Mouse (Mus musculus): Measurements from ENCODE around the gene Ctxn1. TPM values are rescaled to one million over a fixed set of nuclear protein-coding genes. Genes with fewer than 3 reads are reported as not detected.
A peak's percentile ranks its signal among the peaks of the same experiment; 100 is the strongest.
"Not testable (repeated sequence)": the region's sequence is repeated elsewhere in the genome, so short reads cannot be mapped to it uniquely, and the experiment has no call there.

Ctxn1 gene
- polyA plus RNA-seq, 1 experiment from 2014 or later, result 83.6 TPM

- Histone ChIP-seq H3K4me1 (peaks cover 16% of the 10 kb centered on the region), H3K36me3 (peaks cover 55% of the 10 kb centered on the region), H3K4me3 (replicated peaks) (no peak overlapping the region), H3K27me3 (replicated peaks) (no peaks in the 10 kb centered on the region), H3K9ac (no peak overlapping the region), H3K9me3 (no peaks in the 10 kb centered on the region), H3K27ac (no peak overlapping the region; the same call in 1 of the 2 replicates), H3K4me2 (no peak overlapping the region)
- no peak for ATAC-seq (ENCODE audit: insufficient read depth, low FRiP score, low read depth)
- WGBS, result 77% methylated on average over 4 of the region's 4 CpGs
Measured at GRCm38 (mm10) chr8:4259805-4260170, 714 bp upstream of the Ctxn1 start.

DNA sequence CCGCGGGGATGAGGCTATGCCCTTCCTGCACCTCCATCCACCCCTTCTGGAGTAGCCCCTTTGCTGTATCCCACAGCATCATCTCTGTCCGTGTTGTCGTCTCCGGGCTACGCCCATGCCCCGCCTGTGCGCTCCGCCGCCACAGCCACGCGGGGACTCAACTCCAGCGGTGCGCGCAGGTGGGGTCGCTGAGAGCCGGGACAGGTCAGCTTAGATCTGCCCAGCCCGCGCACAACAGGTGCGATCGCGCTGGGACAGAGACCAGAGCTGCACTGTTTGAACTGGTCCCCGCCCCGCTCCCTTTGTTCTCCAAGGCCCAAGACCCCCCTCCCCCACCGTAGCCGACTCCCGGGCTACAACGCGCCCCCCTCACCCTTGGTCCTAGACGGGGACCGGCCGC lies 396 bp downstream of the Ctxn1 start:
- Histone ChIP-seq H3K4me1 (peaks cover 21% of the 10 kb centered on the region), H3K4me3 (replicated peaks) (peak overlapping the region; percentile 72), H3K27ac (peak overlapping the region; percentile 79), H3K4me2 (peak overlapping the region; percentile 85), H3K9ac (peak overlapping the region; percentile 67), H3K36me3 (peaks cover 51% of the 10 kb centered on the region), H3K27me3 (replicated peaks) (no peaks in the 10 kb centered on the region), H3K9me3 (no peaks in the 10 kb centered on the region)
- peak; percentile 56 for ATAC-seq (ENCODE audit: insufficient read depth, low FRiP score, low read depth)
- WGBS, result under 1% methylated on average over 31 of the region's 32 CpGs

GRCm38 (mm10) chr8:4258233-4258632 lies 841 bp downstream of the Ctxn1 start:
- Histone ChIP-seq H3K36me3 (peaks cover 48% of the 10 kb centered on the region), H3K27me3 (replicated peaks) (no peaks in the 10 kb centered on the region), H3K4me1 (peaks cover 21% of the 10 kb centered on the region), H3K9ac (peak overlapping the region; percentile 67), H3K4me2 (peak overlapping the region; percentile 85), H3K4me3 (replicated peaks) (peak overlapping the region; percentile 72), H3K27ac (peak overlapping the region; percentile 79), H3K9me3 (no peaks in the 10 kb centered on the region)
- peak; percentile 51 for ATAC-seq (ENCODE audit: insufficient read depth, low FRiP score, low read depth)
- WGBS, result 3% methylated on average over 35 of the region's 35 CpGs

- Histone ChIP-seq H3K36me3 (peaks cover 44% of the 10 kb centered on the region), H3K4me1 (peaks cover 25% of the 10 kb centered on the region), H3K4me2 (peak overlapping the region; percentile 85), H3K27ac (peak overlapping the region; percentile 52), H3K9ac (no peak overlapping the region), H3K4me3 (replicated peaks) (0 out of 2 replicates have a peak overlapping the region, but pooled peaks have one; percentile 72), H3K27me3 (replicated peaks) (no peaks in the 10 kb centered on the region), H3K9me3 (no peaks in the 10 kb centered on the region)
- no peak for ATAC-seq (ENCODE audit: insufficient read depth, low FRiP score, low read depth)
- WGBS, result 78% methylated on average over 4 of the region's 4 CpGs
Measured at GRCm38 (mm10) chr8:4257350-4257749, 1.7 kb downstream of the Ctxn1 start.

GRCm38 (mm10) chr8:4256911-4257310 lies 2.2 kb downstream of the Ctxn1 start:
- Histone ChIP-seq H3K4me3 (replicated peaks) (no peak overlapping the region), H3K27me3 (replicated peaks) (no peaks in the 10 kb centered on the region), H3K9ac (no peak overlapping the region), H3K4me2 (no peak overlapping the region), H3K9me3 (no peaks in the 10 kb centered on the region), H3K36me3 (peaks cover 42% of the 10 kb centered on the region), H3K27ac (peak overlapping the region; percentile 60), H3K4me1 (peaks cover 27% of the 10 kb centered on the region)
- no peak for ATAC-seq (ENCODE audit: insufficient read depth, low FRiP score, low read depth)
- 44% methylated on average over 4 of the region's 4 CpGs for WGBS

- Histone ChIP-seq H3K4me1 (peaks cover 30% of the 10 kb centered on the region), H3K36me3 (peaks cover 29% of the 10 kb centered on the region)
- not testable (repeated sequence) for H3K4me3 ChIP-seq (replicated peaks); H3K27ac ChIP-seq; H3K4me2 ChIP-seq; H3K9me3 ChIP-seq; H3K9ac ChIP-seq; ATAC-seq (ENCODE audit: insufficient read depth, low FRiP score, low read depth); H3K27me3 ChIP-seq (replicated peaks)
- WGBS, result 83% methylated on average over 7 of the region's 7 CpGs
Measured at GRCm38 (mm10) chr8:4255471-4255870, 3.6 kb downstream of the Ctxn1 start.

- Histone ChIP-seq H3K4me1 (peaks cover 36% of the 10 kb centered on the region), H3K27me3 (replicated peaks) (no peaks in the 10 kb centered on the region), H3K4me2 (peak overlapping the region; percentile 68), H3K36me3 (peaks cover 27% of the 10 kb centered on the region), H3K27ac (peak overlapping the region; percentile 58; the same call in 1 of the 2 replicates), H3K9ac (peak overlapping the region; percentile 13; the same call in 1 of the 2 replicates), H3K4me3 (replicated peaks) (peak overlapping the region; percentile 92; the same call in 1 of the 2 replicates), H3K9me3 (no peaks in the 10 kb centered on the region)
- WGBS, result 56% methylated on average over 6 of the region's 6 CpGs
- ATAC-seq (ENCODE audit: insufficient read depth, low FRiP score, low read depth), result no peak
Measured at GRCm38 (mm10) chr8:4254001-4254400, 5.1 kb downstream of the Ctxn1 start.

DNA sequence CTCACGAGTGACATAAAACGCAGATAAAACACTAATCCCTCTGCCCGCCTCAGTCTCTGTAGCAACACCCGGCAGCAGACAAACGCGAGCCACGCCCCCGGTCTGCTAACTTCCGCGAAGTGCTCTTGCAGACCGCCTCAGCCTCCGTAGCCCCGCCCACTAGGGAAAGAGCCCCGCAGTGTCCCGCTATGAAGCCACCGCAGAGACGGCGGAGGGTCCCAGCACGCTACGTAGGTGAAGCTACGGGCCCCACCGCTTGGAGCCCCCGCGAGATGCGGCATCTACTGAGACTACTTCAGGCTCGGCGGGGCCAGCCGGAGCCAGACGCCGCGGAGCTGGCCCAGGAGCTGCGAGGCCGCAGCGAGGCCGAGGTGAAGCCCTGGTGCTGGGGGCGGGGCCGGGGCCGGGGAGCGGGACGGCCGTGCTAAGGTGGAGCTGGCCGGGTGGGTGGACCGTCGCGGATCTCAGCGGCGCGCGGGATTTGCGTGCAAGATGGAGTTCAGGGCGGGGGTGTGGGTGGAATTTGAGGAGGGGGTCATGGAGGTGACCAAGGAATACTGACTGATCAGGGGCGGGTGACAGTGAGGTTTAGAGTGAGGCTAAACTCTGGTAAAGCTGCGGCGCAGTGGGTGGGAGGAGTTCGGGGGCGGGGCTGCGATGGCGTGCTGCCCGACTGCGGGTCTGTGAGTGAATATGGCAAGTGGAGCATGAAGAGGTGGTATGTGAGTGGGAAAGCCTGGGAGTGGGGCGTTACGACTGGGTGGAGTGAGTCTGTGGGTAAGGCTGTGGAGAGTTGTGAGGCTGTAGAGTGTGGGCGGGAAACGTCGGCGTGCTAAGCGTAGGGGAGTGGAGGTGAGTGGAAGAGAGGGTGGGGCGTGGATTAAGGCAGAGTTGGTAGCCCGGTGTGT lies 5.9 kb downstream of the Ctxn1 start, which contains the start of gene Snapc2:
TSS of gene Snapc2 (plus strand) at position 147 of the 908 bp plus-strand sequence.
- peak; percentile 91 for ATAC-seq (ENCODE audit: insufficient read depth, low FRiP score, low read depth)
- H3K27ac ChIP-seq, result peak within 1 kb of the TSS; percentile 94
- H3K27me3 ChIP-seq (replicated peaks), result no peaks in the 10 kb centered on the region
- no peaks in the 10 kb centered on the region for H3K9me3 ChIP-seq
- H3K4me3 ChIP-seq (replicated peaks), result peak within 1 kb of the TSS; percentile 92
- H3K36me3 ChIP-seq, result peaks cover 27% of the 10 kb centered on the region
- H3K4me1 ChIP-seq, result peaks cover 36% of the 10 kb centered on the region
- H3K4me2 ChIP-seq, result peak within 1 kb of the TSS; percentile 68
- WGBS, result under 1% methylated on average over 69 of the region's 69 CpGs
- peak within 1 kb of the TSS; percentile 89 for H3K9ac ChIP-seq

- Histone ChIP-seq H3K9me3 (no peaks in the 10 kb centered on the region), H3K9ac (no peak overlapping the region), H3K36me3 (peaks cover 27% of the 10 kb centered on the region), H3K4me3 (replicated peaks) (peak overlapping the region; percentile 92), H3K4me1 (peaks cover 27% of the 10 kb centered on the region), H3K27ac (peak overlapping the region; percentile 31; the same call in 1 of the 2 replicates), H3K27me3 (replicated peaks) (no peaks in the 10 kb centered on the region), H3K4me2 (peak overlapping the region; percentile 68)
- ATAC-seq (ENCODE audit: insufficient read depth, low FRiP score, low read depth), result no peak
- WGBS, result 42% methylated on average over 8 of the region's 8 CpGs
Measured at GRCm38 (mm10) chr8:4252116-4252760, 6.8 kb downstream of the Ctxn1 start.

DNA sequence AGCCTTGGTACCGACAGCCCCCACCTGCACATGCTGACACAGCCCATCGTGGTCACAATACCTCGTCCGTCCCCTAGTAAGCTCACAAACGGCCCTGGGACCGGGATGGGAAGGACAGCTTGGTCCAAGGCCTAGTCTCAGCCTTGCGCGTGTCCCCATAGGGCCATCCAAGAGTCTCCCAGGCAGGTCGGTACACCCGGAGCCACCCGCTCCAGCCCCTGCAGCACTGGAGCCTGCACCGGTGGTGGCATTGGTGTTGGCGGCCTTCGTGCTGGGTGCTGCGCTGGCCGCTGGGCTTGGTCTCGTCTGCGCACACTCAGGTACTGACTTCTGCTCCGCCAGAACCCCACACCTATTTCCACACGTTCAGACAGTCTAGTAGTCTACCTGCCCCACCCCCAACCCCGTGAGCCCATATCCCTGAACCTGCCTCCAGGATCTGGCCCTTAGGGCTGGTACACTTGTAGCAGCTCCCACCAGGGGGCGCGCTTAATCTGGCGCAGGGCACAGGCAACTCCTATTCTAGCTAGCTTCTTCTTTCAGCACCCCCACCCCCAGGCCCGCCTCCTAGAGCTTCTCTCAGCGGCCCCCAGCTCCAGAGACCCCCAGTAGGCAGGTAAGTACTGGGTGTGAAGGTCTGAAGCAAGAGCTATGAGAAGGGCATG lies 8.6 kb downstream of the Ctxn1 start:
- ATAC-seq (ENCODE audit: insufficient read depth, low FRiP score, low read depth), result peak; percentile 9; the same call in 1 of the 2 replicates

GRCm38 (mm10) chr8:4249213-4249612 lies 9.9 kb downstream of the Ctxn1 start:
- Histone ChIP-seq H3K9me3 (no peaks in the 10 kb centered on the region), H3K36me3 (peaks cover 32% of the 10 kb centered on the region), H3K4me1 (peaks cover 24% of the 10 kb centered on the region), H3K9ac (no peak overlapping the region), H3K4me2 (peak overlapping the region; percentile 24), H3K27ac (peak overlapping the region; percentile 23; the same call in 1 of the 2 replicates), H3K27me3 (replicated peaks) (no peaks in the 10 kb centered on the region), H3K4me3 (replicated peaks) (no peak overlapping the region)
- WGBS, result 25% methylated on average over 29 of the region's 29 CpGs
- ATAC-seq (ENCODE audit: insufficient read depth, low FRiP score, low read depth), result no peak

More for the DNA sequence above, 8.6 kb downstream of the Ctxn1 start:
- Histone ChIP-seq H3K9ac (no peak overlapping the region), H3K9me3 (no peaks in the 10 kb centered on the region), H3K4me1 (peaks cover 27% of the 10 kb centered on the region), H3K27ac (no peak overlapping the region), H3K36me3 (peaks cover 30% of the 10 kb centered on the region), H3K27me3 (replicated peaks) (no peaks in the 10 kb centered on the region), H3K4me2 (no peak overlapping the region), H3K4me3 (replicated peaks) (no peak overlapping the region)
- WGBS, result 40% methylated on average over 26 of the region's 26 CpGs
